ENCODE assay signal across 24 mouse cellular contexts in genomic region chr16:14429371-14429770, GRCm38 (mm10).
A peak's percentile ranks its signal among the peaks of the same experiment; 100 is the strongest.
DNase-seq lines count a peak whose midpoint lies in the region; ATAC-seq and TF ChIP-seq lines count a peak whose summit lies in the region.
"Had no signal": no experiment of that assay in that cellular context is flagged by ENCODE, and none has a peak within 500 bp of the region (broad histone marks: within the 10 kb centered on the region; RNA-seq: fewer than 3 reads in every experiment).

No protein-coding gene starts in this region.

- no peaks in the 10 kb centered on the region for H3K9me3 ChIP-seq in forebrain, embryonic 11.5 days (ENCODE audit: control insufficient read depth, low read length)
- H3K9me3 ChIP-seq in forebrain, embryonic 13.5 days (replicated peaks), result no peaks in the 10 kb centered on the region
- no peaks in the 10 kb centered on the region for H3K9me3 ChIP-seq in heart, embryonic 10.5 days
- H3K9me3 ChIP-seq in heart, embryonic 12.5 days (replicated peaks), result no peaks in the 10 kb centered on the region
- H3K9me3 ChIP-seq in ES-E14 (ENCODE audit: control insufficient read depth, insufficient read depth, low read depth, low read length), result no peaks in the 10 kb centered on the region
- no peaks in the 10 kb centered on the region for H3K9me3 ChIP-seq in midbrain, postnatal 0 days (ENCODE audit: low read length)
- H3K9me3 ChIP-seq: forebrain, embryonic 10.5 days; forebrain, embryonic 15.5 days; hindbrain, embryonic 10.5 days; hindbrain, embryonic 13.5 days; intestine, embryonic 15.5 days had no signal

- no peaks in the 10 kb centered on the region for H3K4me1 ChIP-seq in forebrain, embryonic 11.5 days (replicated peaks; ENCODE audit: control insufficient read depth, insufficient read depth, low read length)
- H3K4me1 ChIP-seq in forebrain, embryonic 13.5 days, result no peaks in the 10 kb centered on the region
- no peaks in the 10 kb centered on the region for H3K4me1 ChIP-seq in heart, embryonic 10.5 days
- no peaks in the 10 kb centered on the region for H3K4me1 ChIP-seq in heart, embryonic 12.5 days (replicated peaks)
- H3K4me1 ChIP-seq in ES-E14 (ENCODE audit: control insufficient read depth in 2 of 2, insufficient read depth in 2 of 2, low read length in 2 of 2, poor library complexity in 1 of 2), result no peaks in the 10 kb centered on the region
- no peaks in the 10 kb centered on the region for H3K4me1 ChIP-seq in midbrain, postnatal 0 days (ENCODE audit: insufficient read depth, low read length)
- H3K4me1 ChIP-seq: forebrain, embryonic 10.5 days; forebrain, embryonic 15.5 days; hindbrain, embryonic 10.5 days; hindbrain, embryonic 13.5 days; intestine, embryonic 15.5 days had no signal

- no peak for ATAC-seq in forebrain, embryonic 11.5 days (replicated peaks; ENCODE audit: low FRiP score)
- no peak for ATAC-seq in forebrain, embryonic 13.5 days
- ATAC-seq in heart, embryonic 12.5 days (ENCODE audit: insufficient number of reproducible peaks, low FRiP score), result no peak
- no peak for ATAC-seq in midbrain, postnatal 0 days (ENCODE audit: low FRiP score)
- ATAC-seq: forebrain, embryonic 15.5 days; hindbrain, embryonic 16.5 days; intestine, embryonic 15.5 days had no signal

- H3K36me3 ChIP-seq in forebrain, embryonic 11.5 days (ENCODE audit: control insufficient read depth, insufficient read depth, low read length), result no peaks in the 10 kb centered on the region
- H3K36me3 ChIP-seq in forebrain, embryonic 13.5 days (ENCODE audit: poor library complexity, severe bottlenecking), result no peaks in the 10 kb centered on the region
- H3K36me3 ChIP-seq in heart, embryonic 10.5 days, result no peaks in the 10 kb centered on the region
- H3K36me3 ChIP-seq in heart, embryonic 12.5 days, result no peaks in the 10 kb centered on the region
- H3K36me3 ChIP-seq in ES-E14 (ENCODE audit: control insufficient read depth, insufficient read depth, low read length, poor library complexity, severe bottlenecking), result peaks cover 9% of the 10 kb centered on the region
- 0 out of 2 replicates have a peak, but pooled peaks cover 4% of the 10 kb centered on the region for H3K36me3 ChIP-seq in midbrain, postnatal 0 days (ENCODE audit: insufficient read depth, low read length)
- H3K36me3 ChIP-seq: forebrain, embryonic 15.5 days; intestine, embryonic 15.5 days had no signal

- no peaks in the 10 kb centered on the region for H3K27me3 ChIP-seq in forebrain, embryonic 11.5 days (ENCODE audit: control insufficient read depth, insufficient read depth, low read length)
- no peaks in the 10 kb centered on the region for H3K27me3 ChIP-seq in forebrain, embryonic 13.5 days
- H3K27me3 ChIP-seq in heart, embryonic 10.5 days (ENCODE audit: insufficient read depth, poor library complexity, severe bottlenecking), result no peaks in the 10 kb centered on the region
- H3K27me3 ChIP-seq in heart, embryonic 12.5 days (replicated peaks), result no peaks in the 10 kb centered on the region
- H3K27me3 ChIP-seq in midbrain, postnatal 0 days (ENCODE audit: insufficient read depth, low read length), result no peaks in the 10 kb centered on the region
- H3K27me3 ChIP-seq: CH12.LX; forebrain, embryonic 15.5 days; hindbrain, embryonic 13.5 days; intestine, embryonic 15.5 days had no signal

- peak; percentile 38 for DNase-seq in forebrain, embryonic 11.5 days (ENCODE audit: low spot score)
- peak; percentile 60 for DNase-seq in heart, embryonic 10.5 days (ENCODE audit: low spot score)
- no peak for DNase-seq in ES-E14 (ENCODE audit: low read depth, low spot score)
- DNase-seq in midbrain, postnatal 0 days (ENCODE audit: low spot score), result no peak
- DNase-seq: adrenal gland, adult 2 months; adrenal gland, postnatal 14 days; B cell, adult 2 months; cerebellum, adult 11-12 months; cerebellum, adult 8-10 months; cerebellum, postnatal 10 days; cerebellum, postnatal 36 days; gastrocnemius, postnatal 10 days; heart, adult 18-20 months; heart, postnatal 36 days; kidney, adult 11 months had no signal

- in situ Hi-C loops in ES-E14 (cut with MboI; ENCODE audit: low sequenced_read_pairs in 2 of 2, unreplicated experiment in 2 of 2), result no loop called here

- WGBS in forebrain, embryonic 11.5 days, result 88% methylated on average over 6 of the region's 6 CpGs
- 87% methylated on average over 6 of the region's 6 CpGs for WGBS in forebrain, embryonic 13.5 days
- 84% methylated on average over 6 of the region's 6 CpGs for WGBS in heart, embryonic 10.5 days
- WGBS in heart, embryonic 12.5 days, result 86% methylated on average over 6 of the region's 6 CpGs
- WGBS in midbrain, postnatal 0 days, result 88% methylated on average over 6 of the region's 6 CpGs

- H3K9ac ChIP-seq in forebrain, embryonic 11.5 days (ENCODE audit: low read length), result no peak overlapping the region
- no peak overlapping the region for H3K9ac ChIP-seq in forebrain, embryonic 13.5 days
- H3K9ac ChIP-seq in heart, embryonic 12.5 days, result no peak overlapping the region
- no peak overlapping the region for H3K9ac ChIP-seq in ES-E14 (ENCODE audit: insufficient read depth, low read depth, low read length, poor library complexity, severe bottlenecking)
- no peak overlapping the region for H3K9ac ChIP-seq in midbrain, postnatal 0 days (replicated peaks; ENCODE audit: low read length, poor library complexity, severe bottlenecking)
- H3K9ac ChIP-seq: forebrain, embryonic 15.5 days; hindbrain, embryonic 13.5 days; intestine, embryonic 15.5 days had no signal

- no peak overlapping the region for H3K4me3 ChIP-seq in forebrain, embryonic 11.5 days (ENCODE audit: low read depth, low read length)
- H3K4me3 ChIP-seq in forebrain, embryonic 13.5 days, result no peak overlapping the region
- H3K4me3 ChIP-seq in heart, embryonic 10.5 days, result no peak overlapping the region
- no peak overlapping the region for H3K4me3 ChIP-seq in heart, embryonic 12.5 days
- H3K4me3 ChIP-seq in ES-E14 (ENCODE audit: insufficient read depth in 1 of 2, low read depth in 1 of 2, low read length in 2 of 2, poor library complexity in 1 of 2, severe bottlenecking in 1 of 2), result no peak overlapping the region
- H3K4me3 ChIP-seq in midbrain, postnatal 0 days (ENCODE audit: low read depth, low read length), result no peak overlapping the region
- H3K4me3 ChIP-seq: forebrain, embryonic 10.5 days; forebrain, embryonic 15.5 days; hindbrain, embryonic 10.5 days; hindbrain, embryonic 13.5 days; intestine, embryonic 15.5 days had no signal

- no peak overlapping the region for H3K27ac ChIP-seq in forebrain, embryonic 11.5 days (ENCODE audit: low read depth, low read length)
- no peak overlapping the region for H3K27ac ChIP-seq in forebrain, embryonic 13.5 days
- H3K27ac ChIP-seq in heart, embryonic 10.5 days, result no peak overlapping the region
- no peak overlapping the region for H3K27ac ChIP-seq in heart, embryonic 12.5 days (ENCODE audit: poor library complexity, severe bottlenecking)
- peak overlapping the region; percentile 12; the same call in 1 of the 2 replicates for H3K27ac ChIP-seq in ES-E14 (ENCODE audit: insufficient read depth, low read depth, low read length, poor library complexity, severe bottlenecking)
- H3K27ac ChIP-seq in midbrain, postnatal 0 days (ENCODE audit: low read depth, low read length), result no peak overlapping the region
- H3K27ac ChIP-seq: forebrain, embryonic 10.5 days; forebrain, embryonic 15.5 days; hindbrain, embryonic 10.5 days; hindbrain, embryonic 13.5 days; intestine, embryonic 15.5 days had no signal

- H3K4me2 ChIP-seq in forebrain, embryonic 11.5 days (ENCODE audit: low read depth, low read length, severe bottlenecking), result no peak overlapping the region
- no peak overlapping the region for H3K4me2 ChIP-seq in forebrain, embryonic 13.5 days
- no peak overlapping the region for H3K4me2 ChIP-seq in heart, embryonic 12.5 days
- H3K4me2 ChIP-seq in midbrain, postnatal 0 days (ENCODE audit: low read depth, low read length, poor library complexity, severe bottlenecking), result no peak overlapping the region
- H3K4me2 ChIP-seq: forebrain, embryonic 15.5 days; hindbrain, embryonic 13.5 days; intestine, embryonic 15.5 days had no signal

- no peak for TF ChIP-seq CTCF in midbrain, postnatal 0 days (IDR thresholded peaks at IDR 0.05)

TF ChIP-seq in ES-E14, 5 proteins besides CTCF, POLR2A, EP300 and RAD21:
- TF ChIP-seq MAFK (IDR thresholded peaks at IDR 0.05; ENCODE audit: insufficient read depth, low read depth, low read length), result no peak
- TF ChIP-seq ZC3H11A (IDR thresholded peaks at IDR 0.05; ENCODE audit: borderline replicate concordance, low read depth, low read length), result no peak
- TF ChIP-seq HCFC1 (IDR thresholded peaks at IDR 0.05; ENCODE audit: borderline replicate concordance, insufficient read depth, low read length), result no peak
- no peak for TF ChIP-seq CHD2 (IDR thresholded peaks at IDR 0.05; ENCODE audit: low read depth, low read length)
- no peak for TF ChIP-seq ZNF384 (IDR thresholded peaks at IDR 0.05; ENCODE audit: low read depth, low read length)

Comparison
In these comparisons a context has a peak if more than half of its experiments do, and no peak if none do; other contexts are left out.
1. DNase-seq: peak in forebrain, embryonic 11.5 days (single experiment) and heart, embryonic 10.5 days (single experiment); none in ES-E14 (single experiment) and midbrain, postnatal 0 days (single experiment).